Mouse (Mus musculus): ENCODE measurements around the gene Fgfr3.

- TF ChIP-seq CTCF (IDR thresholded peaks at IDR 0.05; ENCODE audit: control insufficient read depth, insufficient read depth, insufficient read length), result no peak
- TF ChIP-seq MYOD1 (IDR thresholded peaks at IDR 0.05; ENCODE audit: control insufficient read depth, insufficient read length, low read depth), result no peak
These were observed 27.0 kb upstream of the Fgfr3 start for GRCm38 (mm10) chr5:33694461-33694847.
